Mouse (Mus musculus) C2C12 (cell line): ENCODE data around the gene Zfp652.

Experiments used
- CEBPB ChIP-seq: IDR thresholded peaks from one replicate; pipeline ENCODE4 v1.6.1; 2011; ENCODE audit warnings: low read depth, mild to moderate bottlenecking, control low read depth, moderate library complexity
- CTCF ChIP-seq: IDR thresholded peaks from one replicate; pipeline ENCODE4 v1.5.1; 2011; ENCODE audit not compliant: control insufficient read depth, insufficient read depth, insufficient read length
- MAX ChIP-seq: IDR thresholded peaks from one replicate; pipeline ENCODE4 v1.6.1; 2011; ENCODE audit warnings: mild to moderate bottlenecking, control low read depth
- MYOG ChIP-seq: IDR thresholded peaks from one replicate; pipeline ENCODE4 v1.6.1; 2011; ENCODE audit not compliant: control insufficient read depth, insufficient read length; ENCODE audit errors: extremely low read depth
- USF1 ChIP-seq: IDR thresholded peaks from one replicate; pipeline ENCODE4 v1.6.1; 2011; ENCODE audit warnings: low read depth, mild to moderate bottlenecking, control low read depth, moderate library complexity

- TF ChIP-seq USF1 (no peak), CTCF (no peak), MAX (no peak), CEBPB (no peak), MYOG (no peak)
Observed at GRCm38 (mm10) chr11:95827168-95827447, 114.6 kb downstream of the Zfp652 start.
